Mouse (Mus musculus) lung, adult 2 months (tissue): ENCODE results near the gene Slc30a7.

Experiments used
- CTCF ChIP-seq: fragments of 200-500 bp; IDR thresholded peaks from 2 replicates; pipeline ENCODE4 v1.5.1; 2011; ENCODE audit warnings: mild to moderate bottlenecking, low read length, control low read depth; ENCODE audit not compliant: insufficient read depth
- POLR2A ChIP-seq: fragments of 200-500 bp; IDR thresholded peaks from 2 replicates; pipeline ENCODE4 v1.6.1; 2011; ENCODE audit warnings: low read depth, mild to moderate bottlenecking, control low read depth, low read length, borderline replicate concordance; ENCODE audit errors: extremely low read depth

- no peak for TF ChIP-seq CTCF
- TF ChIP-seq POLR2A, result no peak
Observed at GRCm38 (mm10) chr3:115971045-115971785, 36.0 kb downstream of the Slc30a7 start.
